Mouse (Mus musculus) bone marrow macrophage, adult 2 months (primary cell): Measurements from ENCODE around the gene Cenpb.

Experiments used
- CTCF ChIP-seq: IDR thresholded peaks from 2 replicates; pipeline ENCODE4 v1.5.1; 2012; ENCODE audit warnings: low read depth, mild to moderate bottlenecking, low read length, moderate library complexity
- POLR2A ChIP-seq: IDR thresholded peaks from 2 replicates; pipeline ENCODE4 v1.6.1; 2012; ENCODE audit warnings: mild to moderate bottlenecking, low read depth, low read length, borderline replicate concordance

- TF ChIP-seq POLR2A, result no peak
- no peak for TF ChIP-seq CTCF
These were observed 13.7 kb downstream of the Cenpb start for GRCm38 (mm10) chr2:131166172-131166571.
